Mouse (Mus musculus): ENCODE data around the gene Tnpo2. TPM values are rescaled to one million over a fixed set of nuclear protein-coding genes. Genes with fewer than 3 reads are reported as not detected.

The Tnpo2 gene
- total and polyA plus RNA-seq, 3 experiments, result 29.2 to 86.8 (median 62.3) TPM

DNA sequence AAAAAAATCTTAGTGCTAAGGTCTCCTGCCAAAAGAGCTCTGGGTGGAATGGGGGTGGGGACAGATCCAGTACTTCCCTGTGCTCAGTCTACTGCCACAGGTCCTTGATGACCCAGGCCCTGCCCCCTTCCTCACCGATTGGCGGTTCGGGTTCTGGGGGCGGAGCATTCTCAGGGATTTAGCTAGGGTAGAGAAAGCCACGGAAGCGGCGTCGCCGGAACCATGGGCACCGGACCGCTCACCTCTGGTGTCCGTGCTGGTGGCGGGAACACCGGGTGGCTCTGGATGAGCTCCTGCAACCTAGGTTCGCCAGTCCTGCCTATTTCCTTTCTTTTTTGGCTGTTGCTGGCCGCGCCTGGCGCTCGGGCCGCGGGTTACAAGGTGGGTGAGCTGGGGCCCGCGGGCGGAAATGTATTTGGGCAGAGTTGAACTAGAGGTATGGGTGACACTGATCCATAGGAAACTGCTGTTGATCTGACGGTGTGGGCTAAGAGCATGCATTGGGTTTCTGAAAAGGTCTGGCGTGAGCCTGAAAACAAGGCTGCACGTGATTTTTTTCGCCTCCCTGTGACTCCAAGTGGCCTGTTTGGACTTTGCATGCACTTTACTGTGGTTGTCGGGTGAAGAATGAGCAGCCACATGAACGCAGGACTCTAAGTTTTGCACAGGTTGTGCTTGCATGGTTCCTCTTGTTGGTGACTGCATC, 46.5 kb downstream of the Tnpo2 start, which contains the start of gene Man2b1 (continued):
- no peak for TF ChIP-seq UBTF (IDR thresholded peaks at IDR 0.05; ENCODE audit: borderline replicate concordance, insufficient read depth, low read depth, low read length)
- TF ChIP-seq RAD21 (IDR thresholded peaks at IDR 0.05; ENCODE audit: low read depth, low read length), result no peak
- TF ChIP-seq TCF12 (IDR thresholded peaks at IDR 0.05; ENCODE audit: low read depth, low read length), result no peak
- TF ChIP-seq TBP (IDR thresholded peaks at IDR 0.05; ENCODE audit: low read depth, low read length), result peak; percentile 68; the same call in 1 of the 2 replicates
- no peak for TF ChIP-seq MYB (IDR thresholded peaks at IDR 0.05; ENCODE audit: low read depth, low read length)
- no peak for TF ChIP-seq ZC3H11A (IDR thresholded peaks at IDR 0.05; ENCODE audit: low read depth, low read length)
- TF ChIP-seq CHD2 (IDR thresholded peaks at IDR 0.05; ENCODE audit: low read length), result no peak
- TF ChIP-seq POLR2A (IDR thresholded peaks at IDR 0.05; ENCODE audit: control insufficient read depth in 1 of 2, insufficient read depth in 1 of 2, low read depth in 1 of 2, low read length in 2 of 2, poor library complexity in 1 of 2), result peak; percentile 66 to 80; a peak in 3 of 4 replicates
- peak; percentile 46; the same call in 1 of the 2 replicates for TF ChIP-seq ELF1 (IDR thresholded peaks at IDR 0.05; ENCODE audit: low read depth, low read length)
- TF ChIP-seq MAFK (IDR thresholded peaks at IDR 0.05; ENCODE audit: borderline replicate concordance, low read depth, low read length), result no peak
- TF ChIP-seq POLR2AphosphoS2 (IDR thresholded peaks at IDR 0.05; ENCODE audit: low read length), result no peak
- TF ChIP-seq SMC3 (IDR thresholded peaks at IDR 0.05; ENCODE audit: low read depth, low read length), result no peak
- no peak for TF ChIP-seq KAT2A (conservative IDR thresholded peaks at IDR 0.05; ENCODE audit: low read depth, low read length)

GRCm38 (mm10) chr8:85084633-85085032, 47.9 kb downstream of the Tnpo2 start:
- H3K4me3 ChIP-seq (ENCODE audit: control insufficient read depth in 1 of 2, insufficient read depth in 1 of 2, low read depth in 2 of 2, low read length in 2 of 2), result peak overlapping the region; percentile 10 to 51
- H3K79me2 ChIP-seq (ENCODE audit: control insufficient read depth, insufficient read depth, low read length, poor library complexity), result peaks cover 8% of the 10 kb centered on the region
- H3K9ac ChIP-seq (ENCODE audit: control insufficient read depth, low read depth, low read length, poor library complexity, severe bottlenecking), result peak overlapping the region; percentile 5
- H3K9me3 ChIP-seq (replicated peaks; ENCODE audit: insufficient read depth, low read length), result no peaks in the 10 kb centered on the region
- no peaks in the 10 kb centered on the region for H3K27me3 ChIP-seq (ENCODE audit: control insufficient read depth in 1 of 2, insufficient read depth in 2 of 2, low read length in 2 of 2)
- H3K27ac ChIP-seq (ENCODE audit: control insufficient read depth, low read depth, low read length), result peak overlapping the region; percentile 8
- TF ChIP-seq ZKSCAN1 (IDR thresholded peaks at IDR 0.05; ENCODE audit: low read depth, low read length), result no peak
- TF ChIP-seq ETS1 (IDR thresholded peaks at IDR 0.05; ENCODE audit: low read depth, low read length), result peak; percentile 11; the same call in 1 of the 2 replicates
- TF ChIP-seq MXI1 (IDR thresholded peaks at IDR 0.05; ENCODE audit: low read depth, low read length), result no peak
- TF ChIP-seq RCOR1 (IDR thresholded peaks at IDR 0.05; ENCODE audit: low read depth, low read length), result peak; percentile 70
- 0 out of 2 replicates have a peak, but pooled peaks have one; percentile 9 for TF ChIP-seq TCF12 (IDR thresholded peaks at IDR 0.05; ENCODE audit: low read depth, low read length)
- peak; percentile 22; the same call in 1 of the 2 replicates for TF ChIP-seq TAL1 (IDR thresholded peaks at IDR 0.05; ENCODE audit: low read length)
- 0 out of 2 replicates have a peak, but pooled peaks have one; percentile 33 for TF ChIP-seq TBP (IDR thresholded peaks at IDR 0.05; ENCODE audit: low read depth, low read length)
- no peak; the same call in 1 of the 2 replicates for TF ChIP-seq SMC3 (IDR thresholded peaks at IDR 0.05; ENCODE audit: low read depth, low read length)
- TF ChIP-seq MEF2A (IDR thresholded peaks at IDR 0.05; ENCODE audit: extremely low read depth, insufficient replicate concordance, low read depth, low read length, poor library complexity, severe bottlenecking), result no peak
- peak in 1 of 2 experiments; percentile 25; a peak in 1 of 4 replicates for TF ChIP-seq POLR2A (IDR thresholded peaks at IDR 0.05; ENCODE audit: control insufficient read depth in 1 of 2, insufficient read depth in 1 of 2, low read depth in 1 of 2, low read length in 2 of 2, poor library complexity in 1 of 2)
- no peak for TF ChIP-seq GATA1 (IDR thresholded peaks at IDR 0.05; ENCODE audit: low read depth, low read length)
- TF ChIP-seq RAD21 (IDR thresholded peaks at IDR 0.05; ENCODE audit: low read depth, low read length), result no peak
- no peak for TF ChIP-seq ZNF384 (IDR thresholded peaks at IDR 0.05; ENCODE audit: low read depth, low read length)
- no peak for TF ChIP-seq MYC (IDR thresholded peaks at IDR 0.05; ENCODE audit: low read depth, low read length)
- TF ChIP-seq EP300 (IDR thresholded peaks at IDR 0.05; ENCODE audit: low read depth in 1 of 2, low read length in 2 of 2), result peak in 1 of 2 experiments; percentile 25; a peak in 1 of 4 replicates
- no peak for TF ChIP-seq POLR2AphosphoS5 (IDR thresholded peaks at IDR 0.05; ENCODE audit: borderline replicate concordance, low read depth, low read length)
- no peak for TF ChIP-seq USF2 (IDR thresholded peaks at IDR 0.05; ENCODE audit: borderline replicate concordance in 1 of 2, insufficient read depth in 1 of 2, low read depth in 1 of 2, low read length in 2 of 2)
- TF ChIP-seq MAZ (IDR thresholded peaks at IDR 0.05; ENCODE audit: low read depth, low read length), result no peak; the same call in 1 of the 2 replicates
- no peak for TF ChIP-seq CHD2 (IDR thresholded peaks at IDR 0.05; ENCODE audit: low read length)
- peaks cover 0 to 19% of the 10 kb centered on the region in 2 experiments; a peak in 2 of 4 replicates for H3K36me3 ChIP-seq (ENCODE audit: control insufficient read depth in 1 of 2, insufficient read depth in 2 of 2, low read length in 2 of 2)
- peak; percentile 88 for DNase-seq (ENCODE audit: low read depth, low spot score)
- peaks cover 8 to 27% of the 10 kb centered on the region in 2 experiments for H3K4me1 ChIP-seq (ENCODE audit: control insufficient read depth in 1 of 2, insufficient read depth in 2 of 2, low read length in 2 of 2)
